Mouse (Mus musculus): ENCODE measurements at regions not wholly inside any gene's neighbourhood (a gene's known extent, or its start where the extent isn't known, plus 50 kb on each side); places are given as distances from the start of the nearest gene placed in this dataset.
A peak's percentile ranks its signal among the peaks of the same experiment; 100 is the strongest.
"Not testable (repeated sequence)": the region's sequence is repeated elsewhere in the genome, so short reads cannot be mapped to it uniquely, and the experiment has no call there.

GRCm38 (mm10) chr9:3116311-3116710 is 79.6 kb downstream of the Gm10715 start:
- H3K36me3 ChIP-seq (ENCODE audit: control insufficient read depth, insufficient read depth, low read length, poor library complexity, severe bottlenecking); H3K4me1 ChIP-seq (ENCODE audit: control insufficient read depth in 2 of 2, insufficient read depth in 2 of 2, low read length in 2 of 2, poor library complexity in 1 of 2); H3K9me3 ChIP-seq (ENCODE audit: control insufficient read depth, insufficient read depth, low read depth, low read length); in situ Hi-C loops (cut with MboI; ENCODE audit: low sequenced_read_pairs in 2 of 2, unreplicated experiment in 2 of 2); H3K27ac ChIP-seq (ENCODE audit: insufficient read depth, low read depth, low read length, poor library complexity, severe bottlenecking); H3K9ac ChIP-seq (ENCODE audit: insufficient read depth, low read depth, low read length, poor library complexity, severe bottlenecking): not testable (repeated sequence)
- H3K4me3 ChIP-seq (ENCODE audit: insufficient read depth in 1 of 2, low read depth in 1 of 2, low read length in 2 of 2, poor library complexity in 1 of 2, severe bottlenecking in 1 of 2), result peak overlapping the region; percentile 34 to 37; a peak in 3 of 4 replicates
- peak; percentile 11 for DNase-seq (ENCODE audit: low read depth, low spot score)

DNA sequence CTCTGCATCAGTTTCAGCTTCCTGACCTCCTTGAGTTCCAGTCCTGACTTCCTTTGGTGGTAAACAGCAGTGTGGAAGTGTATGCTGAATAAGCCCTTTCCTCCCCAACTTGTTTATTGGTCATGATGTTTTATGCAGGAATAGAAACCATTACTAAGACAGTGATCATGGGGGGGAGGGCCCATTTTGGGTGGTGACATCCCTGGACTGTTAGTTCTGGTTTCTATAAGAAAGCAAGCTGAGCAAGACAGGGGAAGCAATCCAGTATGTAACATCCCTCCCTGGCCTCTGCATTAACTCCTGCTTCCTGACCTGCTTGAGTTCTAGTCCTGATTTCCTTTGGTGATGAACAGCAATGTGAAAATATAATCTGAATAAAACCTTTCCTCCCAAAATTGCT is 124.5 kb downstream of the Gm10715 start:
- Histone ChIP-seq H3K4me1 (ENCODE audit: control insufficient read depth in 2 of 2, insufficient read depth in 2 of 2, low read length in 2 of 2, poor library complexity in 1 of 2) (no peaks in the 10 kb centered on the region), H3K36me3 (ENCODE audit: control insufficient read depth, insufficient read depth, low read length, poor library complexity, severe bottlenecking) (no peaks in the 10 kb centered on the region), H3K27ac (ENCODE audit: insufficient read depth, low read depth, low read length, poor library complexity, severe bottlenecking) (no peak overlapping the region), H3K9ac (ENCODE audit: insufficient read depth, low read depth, low read length, poor library complexity, severe bottlenecking) (no peak overlapping the region), H3K4me3 (ENCODE audit: insufficient read depth in 1 of 2, low read depth in 1 of 2, low read length in 2 of 2, poor library complexity in 1 of 2, severe bottlenecking in 1 of 2) (no peak overlapping the region), H3K9me3 (ENCODE audit: control insufficient read depth, insufficient read depth, low read depth, low read length) (no peaks in the 10 kb centered on the region)
- TF ChIP-seq MAFK (IDR thresholded peaks at IDR 0.05; ENCODE audit: insufficient read depth, low read depth, low read length) (no peak), ZNF384 (IDR thresholded peaks at IDR 0.05; ENCODE audit: low read depth, low read length) (no peak), CHD2 (IDR thresholded peaks at IDR 0.05; ENCODE audit: low read depth, low read length) (no peak), ZC3H11A (IDR thresholded peaks at IDR 0.05; ENCODE audit: borderline replicate concordance, low read depth, low read length) (no peak), HCFC1 (IDR thresholded peaks at IDR 0.05; ENCODE audit: borderline replicate concordance, insufficient read depth, low read length) (no peak)
- in situ Hi-C loops (cut with MboI; ENCODE audit: low sequenced_read_pairs in 2 of 2, unreplicated experiment in 2 of 2), result no loop called here
- DNase-seq (ENCODE audit: low read depth, low spot score), result no peak

DNA sequence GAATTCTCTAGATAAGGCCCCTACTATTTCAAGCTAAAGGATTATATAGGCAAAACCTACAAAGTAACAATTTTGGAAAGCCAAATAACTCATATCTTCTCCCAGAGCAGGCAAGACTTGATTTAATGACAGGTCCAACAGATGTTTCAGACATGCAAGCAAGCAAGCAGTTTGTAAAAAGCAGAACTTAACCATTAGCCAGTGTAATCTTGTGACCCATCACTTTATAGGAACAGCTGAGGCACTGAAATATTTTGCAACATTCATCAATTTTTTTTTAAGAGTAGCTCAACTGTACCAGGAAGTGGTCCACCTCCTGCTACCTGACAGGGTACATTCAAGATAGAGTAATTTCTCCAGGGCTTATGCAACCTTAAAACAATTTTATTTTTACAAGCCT is 147.7 kb downstream of the Gm10715 start:
- DNase-seq (ENCODE audit: low read depth, low spot score), result no peak
- Histone ChIP-seq H3K4me3 (ENCODE audit: insufficient read depth in 1 of 2, low read depth in 1 of 2, low read length in 2 of 2, poor library complexity in 1 of 2, severe bottlenecking in 1 of 2) (no peak overlapping the region), H3K36me3 (ENCODE audit: control insufficient read depth, insufficient read depth, low read length, poor library complexity, severe bottlenecking) (no peaks in the 10 kb centered on the region), H3K9me3 (ENCODE audit: control insufficient read depth, insufficient read depth, low read depth, low read length) (no peaks in the 10 kb centered on the region), H3K27ac (ENCODE audit: insufficient read depth, low read depth, low read length, poor library complexity, severe bottlenecking) (no peak overlapping the region), H3K9ac (ENCODE audit: insufficient read depth, low read depth, low read length, poor library complexity, severe bottlenecking) (no peak overlapping the region), H3K4me1 (ENCODE audit: control insufficient read depth in 2 of 2, insufficient read depth in 2 of 2, low read length in 2 of 2, poor library complexity in 1 of 2) (no peaks in the 10 kb centered on the region)
- in situ Hi-C loops (cut with MboI; ENCODE audit: low sequenced_read_pairs in 2 of 2, unreplicated experiment in 2 of 2), result no loop called here
- TF ChIP-seq ZNF384 (IDR thresholded peaks at IDR 0.05; ENCODE audit: low read depth, low read length) (no peak), CHD2 (IDR thresholded peaks at IDR 0.05; ENCODE audit: low read depth, low read length) (no peak), HCFC1 (IDR thresholded peaks at IDR 0.05; ENCODE audit: borderline replicate concordance, insufficient read depth, low read length) (no peak), MAFK (IDR thresholded peaks at IDR 0.05; ENCODE audit: insufficient read depth, low read depth, low read length) (no peak), ZC3H11A (IDR thresholded peaks at IDR 0.05; ENCODE audit: borderline replicate concordance, low read depth, low read length) (no peak)

- in situ Hi-C loops (cut with MboI; ENCODE audit: low sequenced_read_pairs in 2 of 2, unreplicated experiment in 2 of 2), result no loop called here
- H3K4me1 ChIP-seq (ENCODE audit: control insufficient read depth in 2 of 2, insufficient read depth in 2 of 2, low read length in 2 of 2, poor library complexity in 1 of 2), result no peaks in the 10 kb centered on the region
- no peak overlapping the region for H3K27ac ChIP-seq (ENCODE audit: insufficient read depth, low read depth, low read length, poor library complexity, severe bottlenecking)
- peak overlapping the region; percentile 46 for H3K9ac ChIP-seq (ENCODE audit: insufficient read depth, low read depth, low read length, poor library complexity, severe bottlenecking)
- H3K9me3 ChIP-seq (ENCODE audit: control insufficient read depth, insufficient read depth, low read depth, low read length), result no peaks in the 10 kb centered on the region
- no peaks in the 10 kb centered on the region for H3K36me3 ChIP-seq (ENCODE audit: control insufficient read depth, insufficient read depth, low read length, poor library complexity, severe bottlenecking)
- H3K4me3 ChIP-seq (ENCODE audit: insufficient read depth in 1 of 2, low read depth in 1 of 2, low read length in 2 of 2, poor library complexity in 1 of 2, severe bottlenecking in 1 of 2), result peak overlapping the region; percentile 62 to 85
- TF ChIP-seq MAFK (IDR thresholded peaks at IDR 0.05; ENCODE audit: insufficient read depth, low read depth, low read length), result no peak
- no peak for TF ChIP-seq ZC3H11A (IDR thresholded peaks at IDR 0.05; ENCODE audit: borderline replicate concordance, low read depth, low read length)
- TF ChIP-seq CHD2 (IDR thresholded peaks at IDR 0.05; ENCODE audit: low read depth, low read length), result no peak
- TF ChIP-seq HCFC1 (IDR thresholded peaks at IDR 0.05; ENCODE audit: borderline replicate concordance, insufficient read depth, low read length), result no peak
- no peak for TF ChIP-seq ZNF384 (IDR thresholded peaks at IDR 0.05; ENCODE audit: low read depth, low read length)
- peak; percentile 54 for DNase-seq (ENCODE audit: low read depth, low spot score)
These were observed 135.6 kb upstream of the Alkbh8 start for GRCm38 (mm10) chr9:3199151-3200018.

GRCm38 (mm10) chr9:3200019-3200347 is 135.0 kb upstream of the Alkbh8 start:
- H3K27ac ChIP-seq (ENCODE audit: insufficient read depth, low read depth, low read length, poor library complexity, severe bottlenecking); DNase-seq (ENCODE audit: low read depth, low spot score); H3K9ac ChIP-seq (ENCODE audit: insufficient read depth, low read depth, low read length, poor library complexity, severe bottlenecking); in situ Hi-C loops (cut with MboI; ENCODE audit: low sequenced_read_pairs in 2 of 2, unreplicated experiment in 2 of 2); H3K4me1 ChIP-seq (ENCODE audit: control insufficient read depth in 2 of 2, insufficient read depth in 2 of 2, low read length in 2 of 2, poor library complexity in 1 of 2); H3K9me3 ChIP-seq (ENCODE audit: control insufficient read depth, insufficient read depth, low read depth, low read length); H3K36me3 ChIP-seq (ENCODE audit: control insufficient read depth, insufficient read depth, low read length, poor library complexity, severe bottlenecking): not testable (repeated sequence)
- peak overlapping the region in 1 of 2 experiments; percentile 85; a peak in 2 of 4 replicates for H3K4me3 ChIP-seq (ENCODE audit: insufficient read depth in 1 of 2, low read depth in 1 of 2, low read length in 2 of 2, poor library complexity in 1 of 2, severe bottlenecking in 1 of 2)

- in situ Hi-C loops (cut with MboI; ENCODE audit: low sequenced_read_pairs in 2 of 2, unreplicated experiment in 2 of 2); H3K4me1 ChIP-seq (ENCODE audit: control insufficient read depth in 2 of 2, insufficient read depth in 2 of 2, low read length in 2 of 2, poor library complexity in 1 of 2); H3K36me3 ChIP-seq (ENCODE audit: control insufficient read depth, insufficient read depth, low read length, poor library complexity, severe bottlenecking); H3K9ac ChIP-seq (ENCODE audit: insufficient read depth, low read depth, low read length, poor library complexity, severe bottlenecking); H3K27ac ChIP-seq (ENCODE audit: insufficient read depth, low read depth, low read length, poor library complexity, severe bottlenecking); H3K4me3 ChIP-seq (ENCODE audit: insufficient read depth in 1 of 2, low read depth in 1 of 2, low read length in 2 of 2, poor library complexity in 1 of 2, severe bottlenecking in 1 of 2); DNase-seq (ENCODE audit: low read depth, low spot score); H3K9me3 ChIP-seq (ENCODE audit: control insufficient read depth, insufficient read depth, low read depth, low read length): not testable (repeated sequence)
These were observed 126.8 kb upstream of the Alkbh8 start for GRCm38 (mm10) chr9:3208120-3208519.
